In genomic region chr5:32350551-32351256, GRCm38 (mm10) we compare ENCODE assay signal across 12 mouse cellular contexts.
A peak's percentile ranks its signal among the peaks of the same experiment; 100 is the strongest.
DNase-seq lines count a peak whose midpoint lies in the region; ATAC-seq lines count a peak whose summit lies in the region.
"Had no signal": no experiment of that assay in that cellular context is flagged by ENCODE, and none has a peak within 500 bp of the region (broad histone marks: within the 10 kb centered on the region; RNA-seq: fewer than 3 reads in every experiment).

No protein-coding gene starts in this region.

- peaks cover 31 to 42% of the 10 kb centered on the region in 2 experiments for H3K4me1 ChIP-seq in heart, embryonic 14.5 days (ENCODE audit: control insufficient read depth in 2 of 2, insufficient read depth in 2 of 2, low read length in 2 of 2)

- H3K27ac ChIP-seq in heart, embryonic 14.5 days (replicated peaks in 1 of 2; ENCODE audit: control insufficient read depth in 1 of 2, insufficient read depth in 1 of 2, low read depth in 2 of 2, low read length in 2 of 2), result peak overlapping the region; percentile 79 to 87; a peak in 3 of 4 replicates
- H3K27ac ChIP-seq: limb, embryonic 10.5 days; liver, embryonic 15.5 days; midbrain, embryonic 12.5 days had no signal

- no peak overlapping the region for H3K4me3 ChIP-seq in heart, embryonic 14.5 days (ENCODE audit: control insufficient read depth in 1 of 2, insufficient read depth in 1 of 2, low read depth in 1 of 2, low read length in 2 of 2)
- H3K4me3 ChIP-seq: limb, embryonic 10.5 days; liver, embryonic 15.5 days; midbrain, embryonic 12.5 days had no signal

- no peak overlapping the region for H3K4me2 ChIP-seq in heart, embryonic 14.5 days (ENCODE audit: low read length)
- H3K4me2 ChIP-seq: liver, embryonic 15.5 days; midbrain, embryonic 12.5 days had no signal

- H3K9me3 ChIP-seq in heart, embryonic 14.5 days (ENCODE audit: control insufficient read depth, low read length), result no peaks in the 10 kb centered on the region
- H3K9me3 ChIP-seq: limb, embryonic 10.5 days; liver, embryonic 15.5 days; midbrain, embryonic 12.5 days had no signal

- peak; percentile 37 to 41 for DNase-seq in gastrocnemius, adult 8-10 months (ENCODE audit: low spot score in 2 of 2)
- DNase-seq in gastrocnemius, postnatal 4 days (ENCODE audit: low spot score in 2 of 2), result no peak
- peak; percentile 34 to 43 for DNase-seq in adrenal gland, postnatal 36 days
- DNase-seq in lung, postnatal 25 days (ENCODE audit: low spot score), result peak; percentile 60
- DNase-seq in spleen, postnatal 10 days (ENCODE audit: low spot score in 2 of 2), result no peak
- DNase-seq in spleen, postnatal 36 days (ENCODE audit: low spot score in 2 of 2), result no peak
- DNase-seq: cerebellum, adult 9-11 months had no signal

- H3K36me3 ChIP-seq in heart, embryonic 14.5 days (ENCODE audit: control insufficient read depth, insufficient read depth, low read length), result no peaks in the 10 kb centered on the region
- H3K36me3 ChIP-seq: limb, embryonic 10.5 days; liver, embryonic 15.5 days; midbrain, embryonic 12.5 days had no signal

- ATAC-seq in heart, embryonic 14.5 days (ENCODE audit: insufficient number of reproducible peaks, insufficient read depth, low FRiP score, low read depth), result no peak
- no peak for ATAC-seq in frontal cortex, adult (ENCODE audit: low TSS enrichment)

- H3K9ac ChIP-seq in heart, embryonic 14.5 days (ENCODE audit: low read length), result no peak overlapping the region
- H3K9ac ChIP-seq: liver, embryonic 15.5 days; midbrain, embryonic 12.5 days had no signal

- H3K27me3 ChIP-seq in heart, embryonic 14.5 days (ENCODE audit: control insufficient read depth, insufficient read depth, low read length), result no peaks in the 10 kb centered on the region
- H3K27me3 ChIP-seq: liver, embryonic 15.5 days; midbrain, embryonic 12.5 days had no signal

- WGBS in heart, embryonic 14.5 days, result 62% methylated on average over 3 of the region's 3 CpGs

Comparison
In these comparisons a context has a peak if more than half of its experiments do, and no peak if none do; other contexts are left out.
1. DNase-seq: peak in gastrocnemius, adult 8-10 months (2 of 2), adrenal gland, postnatal 36 days (2 of 2) and lung, postnatal 25 days (single experiment); none in gastrocnemius, postnatal 4 days (0 of 2), spleen, postnatal 10 days (0 of 2) and spleen, postnatal 36 days (0 of 2).